Mouse (Mus musculus) frontal cortex, postnatal 36 days (tissue): Measurements from ENCODE around the gene 6030468B19Rik.

ENCODE experiments used
- DNase-seq, 2 experiments: peaks; one replicate each; pipeline ENCODE4 v3.0.0; 2022; ENCODE audit warnings: low spot score in 2 of 2

Gene 6030468B19Rik

GRCm38 (mm10) chr11:117797511-117798159 is at the start of gene 6030468B19Rik:
Gene 6030468B19Rik (plus strand): TSS chr11:117797660.
- DNase-seq = no peak

- DNase-seq = no peak
Observed at GRCm38 (mm10) chr11:117748628-117749027, 48.8 kb upstream of the 6030468B19Rik start.

GRCm38 (mm10) chr11:117749414-117749813 is 48.0 kb upstream of the 6030468B19Rik start:
- DNase-seq = peak; percentile 63 to 82

GRCm38 (mm10) chr11:117751544-117751943 is 45.9 kb upstream of the 6030468B19Rik start:
- DNase-seq = no peak

- no peak for DNase-seq
Observed at GRCm38 (mm10) chr11:117755891-117756290, 41.6 kb upstream of the 6030468B19Rik start.

- DNase-seq = no peak
Observed at GRCm38 (mm10) chr11:117759267-117759666, 38.2 kb upstream of the 6030468B19Rik start.

- no peak for DNase-seq
Observed at GRCm38 (mm10) chr11:117760374-117761119, 36.9 kb upstream of the 6030468B19Rik start.

- DNase-seq = no peak
Observed at GRCm38 (mm10) chr11:117761801-117762200, 35.7 kb upstream of the 6030468B19Rik start.

- DNase-seq = no peak
Observed at GRCm38 (mm10) chr11:117762246-117762645, 35.2 kb upstream of the 6030468B19Rik start.

GRCm38 (mm10) chr11:117764319-117764718 is 33.1 kb upstream of the 6030468B19Rik start:
- DNase-seq = no peak

GRCm38 (mm10) chr11:117765361-117765760 is 32.1 kb upstream of the 6030468B19Rik start:
- DNase-seq = no peak

- DNase-seq = peak in 1 of 2 experiments; percentile 62
Observed at GRCm38 (mm10) chr11:117766275-117766674, 31.2 kb upstream of the 6030468B19Rik start.

- DNase-seq = no peak
Observed at GRCm38 (mm10) chr11:117768725-117769682, 28.5 kb upstream of the 6030468B19Rik start.

- DNase-seq = no peak
Observed at GRCm38 (mm10) chr11:117769683-117770047, 27.8 kb upstream of the 6030468B19Rik start.

- DNase-seq = no peak
Observed at GRCm38 (mm10) chr11:117770407-117770806, 27.1 kb upstream of the 6030468B19Rik start.

- DNase-seq = no peak
Observed at GRCm38 (mm10) chr11:117772352-117772751, 25.1 kb upstream of the 6030468B19Rik start.

GRCm38 (mm10) chr11:117774925-117775324 is 22.5 kb upstream of the 6030468B19Rik start:
- no peak for DNase-seq

- no peak for DNase-seq
Observed at GRCm38 (mm10) chr11:117775540-117775939, 21.9 kb upstream of the 6030468B19Rik start.

GRCm38 (mm10) chr11:117776085-117776792 is 21.2 kb upstream of the 6030468B19Rik start:
- DNase-seq = no peak

- DNase-seq = no peak
Observed at GRCm38 (mm10) chr11:117777111-117777510, 20.3 kb upstream of the 6030468B19Rik start.

GRCm38 (mm10) chr11:117778031-117778430 is 19.4 kb upstream of the 6030468B19Rik start:
- DNase-seq = no peak
